Mouse (Mus musculus) limb, embryonic 15.5 days (tissue): Measurements from ENCODE around the gene Mfsd13b. TPM values are rescaled to one million over a fixed set of nuclear protein-coding genes. Genes with fewer than 3 reads are reported as not detected.
"Not testable (repeated sequence)": the region's sequence is repeated elsewhere in the genome, so short reads cannot be mapped to it uniquely, and the experiment has no call there.

Experiments
- ATAC-seq: fragments of 200-750 bp; cut with Nextera tagmentation; 2 replicates; pipeline ENCODE4 v1.8.0; 2017; ENCODE audit warnings: low read depth, moderate TSS enrichment; ENCODE audit not compliant: insufficient number of reproducible peaks, low FRiP score, low TSS enrichment
- H3K27ac ChIP-seq: fragments of 300-500 bp; sonication (generic); 2 replicates; pipeline ENCODE4 v1.5.1; 2015; ENCODE audit warnings: moderate library complexity, mild to moderate bottlenecking, inconsistent platforms
- H3K27me3 ChIP-seq: fragments of 300-500 bp; sonication (generic); 2 replicates; pipeline ENCODE4 v1.6.1; 2015; ENCODE audit warnings: inconsistent platforms
- H3K36me3 ChIP-seq: fragments of 300-500 bp; sonication (generic); 2 replicates; pipeline ENCODE4 v1.6.1; 2015; ENCODE audit warnings: inconsistent platforms
- H3K4me1 ChIP-seq: fragments of 300-500 bp; sonication (generic); 2 replicates; pipeline ENCODE4 v1.6.1; 2015; ENCODE audit warnings: inconsistent platforms
- H3K4me2 ChIP-seq: fragments of 300-500 bp; sonication (generic); 2 replicates; pipeline ENCODE4 v1.6.1; 2015; ENCODE audit warnings: mild to moderate bottlenecking, inconsistent platforms
- H3K4me3 ChIP-seq: fragments of 300-500 bp; sonication (generic); 2 replicates; pipeline ENCODE4 v1.5.1; 2015; ENCODE audit warnings: mild to moderate bottlenecking, inconsistent platforms
- H3K9ac ChIP-seq: fragments of 300-500 bp; sonication (generic); 2 replicates; pipeline ENCODE4 v1.6.1; 2015; ENCODE audit warnings: inconsistent platforms
- H3K9me3 ChIP-seq: fragments of 300-500 bp; sonication (generic); 2 replicates; pipeline ENCODE4 v1.6.1; 2016; ENCODE audit warnings: inconsistent platforms
- WGBS: fragments of 180-500 bp; shearing (Covaris S2); methylation state at CpG from one replicate; pipeline ENCODE4 v1.1.7; 2015; 5-methylcytosine and 5-hydroxymethylcytosine counted together
- polyA plus RNA-seq: library from polyadenylated mRNA; unstranded; fragments of >200 nt; fragmentation: Nextera tagmentation; extraction: Ambion mirVana; gene quantifications from 2 replicates; pipeline ENCODE4 v1.2.1, GENCODE M21; 2015

Mfsd13b gene
- 0.22 and 0.46 TPM in 2 replicates for polyA plus RNA-seq

DNA sequence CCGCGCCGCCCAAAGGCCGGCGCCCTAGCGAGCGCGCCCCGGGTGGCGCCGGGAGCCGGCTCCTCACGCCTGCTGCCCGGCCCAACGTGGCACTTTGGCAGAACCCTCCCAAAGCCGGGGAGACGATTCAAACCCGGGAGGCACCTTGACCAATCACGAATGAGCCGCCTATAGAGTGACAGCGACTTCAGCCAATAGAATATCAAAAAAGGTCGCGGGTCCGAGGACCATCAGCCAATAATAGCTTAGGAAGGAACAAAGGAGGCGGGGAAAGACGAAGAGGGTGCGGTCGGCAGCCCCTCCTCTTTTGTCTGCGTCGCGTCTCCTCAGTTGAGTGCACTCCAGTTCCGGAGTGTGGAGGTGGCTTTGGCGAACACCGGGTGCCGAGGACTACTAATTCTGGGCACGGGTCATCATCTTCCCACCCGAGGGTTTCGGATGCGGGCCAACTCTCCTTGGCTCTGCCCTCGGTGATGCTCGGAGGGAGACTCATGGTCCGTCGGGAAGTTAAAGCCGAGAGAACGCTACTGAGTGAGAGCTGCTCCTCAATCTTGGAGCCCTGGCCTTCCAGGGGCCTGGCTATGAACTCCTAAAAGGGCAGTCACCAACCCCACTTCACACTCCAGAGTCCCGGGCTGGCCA, at the start of gene Mfsd13b, which contains the start of gene Cdr2:
TSS of gene Mfsd13b (plus strand) at position 310 of the 642 bp plus-strand sequence.
TSS of gene Cdr2 (minus strand) at position 113 of the 642 bp plus-strand sequence.
- Histone ChIP-seq H3K9me3 (no peaks in the 10 kb centered on the region), H3K4me3 (peak within 1 kb of the TSS; percentile 97), H3K27ac (peak within 1 kb of the TSS; percentile 82), H3K36me3 (no peaks in the 10 kb centered on the region), H3K9ac (peak within 1 kb of the TSS; percentile 76), H3K27me3 (no peaks in the 10 kb centered on the region), H3K4me2 (peak within 1 kb of the TSS; percentile 80), H3K4me1 (peaks cover 11% of the 10 kb centered on the region)
- WGBS = under 1% methylated on average over 45 of the region's 46 CpGs
- peak; percentile 96 for ATAC-seq

DNA sequence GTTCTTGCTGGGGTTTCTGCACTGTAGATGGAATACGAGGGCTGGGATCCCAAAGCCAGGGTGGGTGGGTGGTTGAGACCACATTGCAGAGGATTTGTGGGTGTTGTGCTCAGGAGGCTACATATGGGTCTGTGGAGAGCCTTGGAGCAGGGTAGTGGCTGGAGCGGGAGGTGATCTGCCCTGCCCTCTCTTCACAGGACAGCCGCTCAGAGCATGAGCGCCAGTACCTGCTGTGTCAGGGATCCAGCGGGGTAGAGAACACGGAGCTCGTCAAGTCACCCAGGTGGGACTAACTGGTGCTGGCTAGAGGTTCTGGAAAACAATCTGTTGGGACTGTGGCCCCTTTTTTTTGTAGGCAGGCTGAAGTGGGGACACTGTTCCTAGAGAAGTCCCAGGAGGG, 49.2 kb upstream of the Mfsd13b start:
- H3K9me3 ChIP-seq = no peaks in the 10 kb centered on the region
- no peak overlapping the region for H3K9ac ChIP-seq
- H3K4me2 ChIP-seq = no peak overlapping the region
- H3K36me3 ChIP-seq = peaks cover 90% of the 10 kb centered on the region
- no peaks in the 10 kb centered on the region for H3K27me3 ChIP-seq
- 90% methylated on average over 7 of the region's 7 CpGs for WGBS
- ATAC-seq = no peak
- H3K4me3 ChIP-seq = no peak overlapping the region
- H3K4me1 ChIP-seq = no peaks in the 10 kb centered on the region
- no peak overlapping the region for H3K27ac ChIP-seq

DNA sequence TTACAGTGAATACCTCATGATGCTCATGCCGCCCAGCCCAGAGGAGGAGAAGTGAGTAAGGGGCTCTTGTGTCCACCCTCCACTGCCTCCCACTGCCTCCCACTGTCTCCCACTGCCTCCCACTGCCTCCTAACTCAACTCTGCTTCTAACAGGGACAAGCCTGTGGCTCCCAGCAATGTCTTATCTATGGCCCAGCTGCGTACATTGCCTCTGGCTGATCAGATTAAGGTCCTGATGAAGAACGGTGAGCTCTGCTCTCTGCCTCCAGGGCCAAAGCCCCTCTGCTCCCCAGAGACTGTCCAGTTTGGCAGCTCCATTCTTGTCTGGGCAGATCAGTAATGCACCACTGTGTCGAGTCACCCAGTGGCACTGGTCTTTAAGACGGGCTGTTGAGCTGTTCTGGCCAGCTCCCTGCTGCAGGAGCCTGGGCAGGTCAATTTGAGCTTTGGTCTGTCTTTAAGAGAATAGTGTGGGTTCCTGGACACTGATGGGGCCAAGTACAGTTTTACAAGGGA, 48.6 kb upstream of the Mfsd13b start:
- 88% methylated on average over 4 of the region's 5 CpGs for WGBS
- H3K27ac ChIP-seq = no peak overlapping the region

DNA sequence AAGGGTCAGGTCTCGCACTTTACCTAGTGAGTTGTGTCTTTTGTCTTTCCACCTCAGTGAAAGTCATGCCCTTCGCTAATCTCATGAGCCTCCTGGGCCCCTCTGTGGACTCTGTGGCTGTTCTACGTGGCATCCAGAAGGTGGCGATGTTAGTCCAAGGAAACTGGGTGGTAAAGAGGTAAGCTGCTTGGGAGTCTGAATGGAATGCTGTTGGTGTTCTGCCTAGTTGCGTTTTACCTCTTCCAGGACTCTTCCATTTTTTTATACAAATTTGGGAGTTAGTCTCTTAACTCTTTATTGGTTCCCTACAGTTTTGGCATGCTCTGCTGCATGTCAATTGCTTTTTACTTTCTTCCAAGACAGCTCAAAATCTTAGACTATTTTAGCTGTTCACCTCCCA, 47.6 kb upstream of the Mfsd13b start:
- peaks cover 91% of the 10 kb centered on the region for H3K36me3 ChIP-seq
- H3K27ac ChIP-seq = no peak overlapping the region
- ATAC-seq = no peak
- H3K4me1 ChIP-seq = no peaks in the 10 kb centered on the region
- WGBS = 34% methylated on average over 5 of the region's 5 CpGs
- no peak overlapping the region for H3K9ac ChIP-seq
- no peak overlapping the region for H3K4me3 ChIP-seq
- H3K4me2 ChIP-seq = no peak overlapping the region
- H3K27me3 ChIP-seq = no peaks in the 10 kb centered on the region
- no peaks in the 10 kb centered on the region for H3K9me3 ChIP-seq

More for the DNA sequence above, 48.6 kb upstream of the Mfsd13b start:
- Histone ChIP-seq H3K4me3 (no peak overlapping the region), H3K9ac (no peak overlapping the region), H3K9me3 (no peaks in the 10 kb centered on the region), H3K4me1 (no peaks in the 10 kb centered on the region), H3K27me3 (no peaks in the 10 kb centered on the region), H3K36me3 (peaks cover 90% of the 10 kb centered on the region), H3K4me2 (no peak overlapping the region)
- ATAC-seq = no peak

DNA sequence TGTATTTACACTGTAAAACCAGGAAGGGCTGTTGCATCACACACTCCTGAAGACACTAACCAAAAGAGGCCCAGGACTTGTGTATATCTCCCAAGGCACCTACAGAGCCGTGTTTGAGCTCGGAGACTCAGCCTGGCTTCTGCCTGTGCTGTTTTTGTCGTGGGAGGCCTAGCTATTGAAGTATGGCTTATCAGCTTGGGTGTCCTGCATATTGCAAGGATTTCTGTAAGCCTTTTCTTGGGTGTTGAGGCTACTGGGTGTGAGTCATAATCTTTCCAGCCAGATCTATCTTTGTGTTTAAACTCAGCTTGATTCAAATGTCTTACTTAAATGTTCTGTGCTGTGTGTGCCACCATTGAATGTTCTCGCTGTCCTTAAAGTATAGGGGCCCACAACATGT, 45.8 kb upstream of the Mfsd13b start:
- Histone ChIP-seq H3K4me2 (no peak overlapping the region), H3K4me1 (no peaks in the 10 kb centered on the region), H3K36me3 (peaks cover 91% of the 10 kb centered on the region), H3K4me3 (no peak overlapping the region), H3K9ac (no peak overlapping the region), H3K9me3 (no peaks in the 10 kb centered on the region), H3K27ac (no peak overlapping the region), H3K27me3 (no peaks in the 10 kb centered on the region)
- 86% methylated on average over 4 of the region's 4 CpGs for WGBS
- ATAC-seq = no peak

DNA sequence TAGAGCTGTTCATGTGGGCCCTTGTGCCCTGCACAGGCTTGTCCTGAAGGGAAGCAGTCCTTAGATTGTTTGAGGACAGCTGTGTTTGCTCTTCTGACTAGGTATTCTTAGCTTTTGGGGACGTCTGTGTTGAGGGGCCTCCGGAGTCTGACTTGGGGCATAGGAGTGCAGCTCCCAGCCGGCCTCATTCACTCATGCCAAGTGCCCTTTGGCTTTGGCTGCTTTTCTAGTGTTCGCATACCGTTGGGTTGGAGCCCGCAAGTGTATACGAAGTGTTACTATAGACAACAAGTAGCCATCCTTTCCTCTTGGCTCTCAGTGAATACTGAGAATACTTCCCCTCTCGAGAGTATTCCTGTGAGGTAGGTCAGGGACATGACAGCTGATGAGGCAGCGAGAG, 44.1 kb upstream of the Mfsd13b start:
- WGBS = 91% methylated on average over 9 of the region's 9 CpGs
- Histone ChIP-seq H3K9ac (no peak overlapping the region), H3K36me3 (peaks cover 89% of the 10 kb centered on the region), H3K4me2 (no peak overlapping the region), H3K4me1 (0 out of 2 replicates have a peak, but pooled peaks cover 4% of the 10 kb centered on the region), H3K4me3 (no peak overlapping the region), H3K27me3 (no peaks in the 10 kb centered on the region), H3K27ac (no peak overlapping the region), H3K9me3 (no peaks in the 10 kb centered on the region)
- ATAC-seq = no peak

DNA sequence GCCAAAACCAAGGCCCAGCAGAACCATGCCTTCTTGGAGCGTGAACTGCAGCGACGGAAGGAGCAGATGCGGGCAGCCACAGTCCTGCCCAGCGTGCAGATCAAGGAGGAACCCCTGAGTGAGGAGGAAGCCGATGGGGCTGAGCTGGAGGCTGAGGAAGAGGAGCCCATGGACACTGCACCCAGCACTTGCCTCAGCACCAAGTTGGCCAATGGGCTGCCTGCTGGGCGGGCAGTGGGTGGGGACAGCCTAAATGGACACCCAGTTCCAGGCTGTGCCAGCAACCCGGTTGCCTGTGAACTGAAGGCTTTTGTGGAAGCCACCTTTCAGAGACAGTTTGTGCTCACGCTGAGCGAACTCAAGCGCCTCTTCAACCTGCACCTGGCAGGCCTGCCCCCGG, 42.0 kb upstream of the Mfsd13b start:
- Histone ChIP-seq H3K4me3 (no peak overlapping the region), H3K27ac (no peak overlapping the region), H3K9ac (no peak overlapping the region), H3K9me3 (no peaks in the 10 kb centered on the region), H3K27me3 (no peaks in the 10 kb centered on the region), H3K36me3 (peaks cover 88% of the 10 kb centered on the region), H3K4me1 (0 out of 2 replicates have a peak, but pooled peaks cover 4% of the 10 kb centered on the region), H3K4me2 (no peak overlapping the region)
- ATAC-seq = no peak; the same call in 1 of the 2 replicates
- 87% methylated on average over 12 of the region's 12 CpGs for WGBS

DNA sequence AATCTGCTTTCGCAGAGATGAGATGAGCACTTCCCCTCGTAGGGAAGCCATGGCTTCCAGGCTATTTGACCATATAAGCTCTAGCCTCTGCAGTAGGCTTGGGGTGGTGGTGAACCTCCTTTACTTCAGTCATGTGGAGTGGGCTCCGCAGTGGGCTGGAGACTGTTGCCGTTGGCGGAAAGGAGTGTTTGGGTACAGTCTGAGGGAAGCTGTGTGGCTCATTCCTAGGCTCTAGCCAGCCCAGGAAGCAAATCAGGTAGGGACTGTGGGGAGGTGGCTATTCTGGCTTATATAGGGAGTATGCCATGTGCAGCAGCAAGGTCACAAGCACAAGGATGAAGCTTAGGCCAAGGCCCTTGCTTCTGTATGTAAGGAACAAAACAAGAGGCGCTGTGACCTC, 41.1 kb upstream of the Mfsd13b start:
- Histone ChIP-seq H3K4me1 (0 out of 2 replicates have a peak, but pooled peaks cover 4% of the 10 kb centered on the region), H3K36me3 (peaks cover 84% of the 10 kb centered on the region), H3K4me3 (no peak overlapping the region), H3K9me3 (no peaks in the 10 kb centered on the region), H3K27me3 (no peaks in the 10 kb centered on the region), H3K27ac (no peak overlapping the region), H3K9ac (no peak overlapping the region), H3K4me2 (no peak overlapping the region)
- WGBS = 95% methylated on average over 6 of the region's 6 CpGs
- ATAC-seq = no peak

DNA sequence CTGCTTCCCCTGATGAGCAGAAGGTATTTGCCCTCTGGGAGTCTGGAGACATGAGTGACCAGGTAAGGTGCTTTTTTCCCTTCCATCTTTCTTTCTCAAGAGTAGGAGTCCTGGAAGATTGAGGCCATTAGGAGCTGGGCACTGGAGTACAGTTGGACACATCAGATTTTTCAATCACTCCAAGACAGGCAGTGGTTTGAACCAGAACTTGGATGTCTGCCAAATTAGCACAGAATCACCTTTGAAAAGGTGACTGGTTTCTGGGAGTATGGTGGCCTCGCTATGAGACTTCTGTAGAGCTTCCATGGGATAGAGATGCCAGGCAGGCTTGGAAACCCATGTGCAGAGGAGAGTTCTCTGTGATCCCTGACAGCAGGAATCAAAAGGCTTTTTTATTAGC, 39.8 kb upstream of the Mfsd13b start:
- Histone ChIP-seq H3K27me3 (no peaks in the 10 kb centered on the region), H3K4me1 (0 out of 2 replicates have a peak, but pooled peaks cover 4% of the 10 kb centered on the region), H3K36me3 (peaks cover 73% of the 10 kb centered on the region), H3K27ac (no peak overlapping the region), H3K9ac (0 out of 2 replicates have a peak overlapping the region, but pooled peaks have one; percentile 10), H3K4me2 (no peak overlapping the region), H3K9me3 (no peaks in the 10 kb centered on the region), H3K4me3 (no peak overlapping the region)
- WGBS = 56% methylated on average over 1 of the region's 1 CpGs
- ATAC-seq = no peak

DNA sequence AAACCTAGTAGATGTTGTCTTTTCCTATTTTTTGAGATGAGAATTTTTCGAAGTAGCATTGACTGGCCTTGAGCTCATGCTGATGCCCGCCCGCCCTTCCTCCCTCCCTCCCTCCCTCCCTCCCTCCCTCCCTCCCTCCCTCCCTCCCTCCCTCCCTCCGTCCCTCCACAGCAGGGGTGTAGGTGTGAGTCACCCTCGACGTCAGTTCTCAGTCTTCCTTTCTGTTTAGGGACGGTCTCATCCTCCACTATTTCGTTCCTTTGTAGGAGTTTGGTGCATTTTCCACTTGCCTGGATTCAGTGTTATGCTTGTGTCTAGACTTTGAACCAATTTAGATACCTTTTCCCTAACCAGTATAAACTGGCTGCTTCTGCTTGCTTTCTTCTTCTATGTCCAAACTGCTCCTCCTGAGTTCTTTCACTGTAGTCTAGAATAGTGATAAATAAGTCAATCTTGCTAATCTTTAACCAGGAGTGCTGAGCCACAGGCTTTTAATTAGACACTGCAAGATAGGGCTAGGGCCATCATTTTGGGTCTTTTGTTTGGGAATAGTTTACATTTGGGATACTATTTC, 38.3 kb upstream of the Mfsd13b start:
- 70% methylated on average over 7 of the region's 8 CpGs for WGBS
- H3K36me3 ChIP-seq = peaks cover 70% of the 10 kb centered on the region
- ATAC-seq = no peak

DNA sequence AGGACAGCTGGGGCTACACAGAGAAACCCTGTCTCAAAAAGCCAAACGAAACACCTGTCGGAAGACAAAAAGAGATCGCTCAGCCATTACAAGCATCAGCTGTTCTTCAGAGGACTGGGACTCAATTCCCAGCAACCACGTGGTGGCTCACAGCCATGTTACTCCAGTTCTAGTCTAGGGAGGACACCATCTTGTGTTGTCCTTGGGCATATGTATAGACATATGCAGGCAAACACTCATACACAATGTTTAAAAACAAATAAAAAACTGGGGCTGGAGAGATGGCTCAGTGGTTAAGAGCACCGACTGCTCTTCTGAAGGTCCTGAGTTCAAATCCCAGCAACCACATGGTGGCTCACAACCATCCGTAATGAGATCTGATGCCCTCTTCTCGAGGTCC, 28.7 kb upstream of the Mfsd13b start:
- not testable (repeated sequence) for H3K27ac ChIP-seq, H3K4me3 ChIP-seq, H3K9me3 ChIP-seq, H3K4me2 ChIP-seq, H3K9ac ChIP-seq, H3K4me1 ChIP-seq, H3K27me3 ChIP-seq, ATAC-seq
- 84% methylated on average over 7 of the region's 7 CpGs for WGBS
- peaks cover 45% of the 10 kb centered on the region for H3K36me3 ChIP-seq

More for the DNA sequence above, 38.3 kb upstream of the Mfsd13b start:
- no peaks in the 10 kb centered on the region for H3K9me3 ChIP-seq
- H3K27ac ChIP-seq = no peak overlapping the region
- H3K27me3 ChIP-seq = no peaks in the 10 kb centered on the region
- H3K4me1 ChIP-seq = 0 out of 2 replicates have a peak, but pooled peaks cover 4% of the 10 kb centered on the region
- no peak overlapping the region for H3K4me2 ChIP-seq
- no peak overlapping the region for H3K9ac ChIP-seq
- no peak overlapping the region for H3K4me3 ChIP-seq

DNA sequence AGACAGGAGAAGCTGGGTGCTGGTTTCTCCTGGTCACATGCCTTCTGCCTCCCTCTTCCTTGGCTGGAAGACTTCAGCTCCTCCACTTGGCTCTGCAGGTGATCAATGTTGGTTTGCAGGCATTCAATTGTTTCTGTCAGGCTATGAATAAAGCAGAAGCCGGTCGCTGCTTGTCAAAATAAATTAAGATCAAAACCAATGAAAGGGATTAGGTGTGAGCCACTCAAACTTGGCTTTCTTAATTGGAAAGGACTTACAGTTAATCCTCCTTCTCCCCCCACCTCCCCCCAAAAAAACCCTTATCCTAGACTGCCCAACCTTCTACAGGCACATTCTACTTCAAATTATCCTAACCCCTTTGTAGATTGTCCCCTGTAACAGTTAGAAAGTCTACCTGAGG, 22.2 kb upstream of the Mfsd13b start:
- H3K27me3 ChIP-seq = no peaks in the 10 kb centered on the region
- peaks cover 47% of the 10 kb centered on the region for H3K36me3 ChIP-seq
- no peak overlapping the region for H3K27ac ChIP-seq
- H3K4me1 ChIP-seq = no peaks in the 10 kb centered on the region
- no peak for ATAC-seq
- WGBS = 94% methylated on average over 2 of the region's 2 CpGs
- H3K9ac ChIP-seq = no peak overlapping the region
- no peaks in the 10 kb centered on the region for H3K9me3 ChIP-seq
- H3K4me2 ChIP-seq = no peak overlapping the region
- no peak overlapping the region for H3K4me3 ChIP-seq
